Mouse (Mus musculus): ENCODE measurements around the gene Aco2. TPM values are rescaled to one million over a fixed set of nuclear protein-coding genes. Genes with fewer than 3 reads are reported as not detected.
A peak's percentile ranks its signal among the peaks of the same experiment; 100 is the strongest.

Gene Aco2
- total RNA-seq, 2 experiments from 2014 or later, result 47.0 to 82.3 TPM

GRCm38 (mm10) chr15:81845033-81845625, 27.0 kb upstream of the Aco2 start:
- ATAC-seq (ENCODE audit: poor library complexity, severe bottlenecking), result no peak

DNA sequence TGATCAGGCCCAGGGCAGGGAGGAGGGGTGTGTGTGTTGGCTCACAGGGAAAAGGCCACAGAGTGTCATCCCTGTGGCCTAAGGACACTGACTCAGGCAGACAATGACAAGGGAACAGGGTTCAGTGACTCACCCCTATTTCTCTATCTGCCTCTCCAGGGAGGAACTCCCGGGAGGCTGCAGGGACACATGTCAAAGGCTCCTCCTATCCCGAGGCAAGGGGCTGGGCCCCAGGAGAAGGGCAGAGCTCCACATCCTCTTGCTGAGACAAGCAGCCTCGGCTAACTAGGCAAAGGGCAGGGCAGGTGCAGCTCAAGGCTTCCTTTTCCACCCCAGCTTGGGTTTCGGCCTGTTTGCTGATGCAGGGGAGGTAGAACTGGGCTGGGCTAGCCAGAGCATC, 26.4 kb upstream of the Aco2 start:
- ATAC-seq (ENCODE audit: poor library complexity, severe bottlenecking), result peak; percentile 61

GRCm38 (mm10) chr15:81846755-81847154, 25.4 kb upstream of the Aco2 start:
- ATAC-seq (ENCODE audit: poor library complexity, severe bottlenecking), result no peak

- ATAC-seq (ENCODE audit: poor library complexity, severe bottlenecking), result no peak
Observed at GRCm38 (mm10) chr15:81847161-81847560, 24.9 kb upstream of the Aco2 start.

- no peak for ATAC-seq (ENCODE audit: poor library complexity, severe bottlenecking)
Observed at GRCm38 (mm10) chr15:81847861-81848260, 24.2 kb upstream of the Aco2 start.

DNA sequence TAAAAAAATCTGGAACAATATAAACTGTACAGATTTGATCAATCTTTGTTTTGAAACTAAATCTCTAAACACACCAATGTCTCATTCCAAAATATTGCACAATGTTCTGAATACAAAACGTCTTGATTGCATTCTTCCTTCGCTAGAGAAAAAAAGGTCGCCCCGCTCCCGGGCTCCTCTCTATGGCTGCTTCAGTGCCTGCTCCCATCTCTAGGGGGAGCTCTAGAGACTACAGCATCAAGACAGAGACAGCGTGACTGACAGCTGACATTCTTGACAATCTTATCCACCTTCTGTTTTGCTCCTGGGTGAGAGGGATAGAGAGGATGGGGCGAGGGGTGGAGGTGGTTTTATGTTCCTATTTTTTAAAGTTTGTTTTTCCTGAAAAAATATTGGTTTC, 23.8 kb upstream of the Aco2 start:
- peak; percentile 77 for ATAC-seq (ENCODE audit: poor library complexity, severe bottlenecking)

- ATAC-seq (ENCODE audit: poor library complexity, severe bottlenecking), result no peak
Observed at GRCm38 (mm10) chr15:81849104-81849503, 23.0 kb upstream of the Aco2 start.

GRCm38 (mm10) chr15:81850718-81851117, 21.4 kb upstream of the Aco2 start:
- no peak for ATAC-seq (ENCODE audit: poor library complexity, severe bottlenecking)

GRCm38 (mm10) chr15:81851375-81851774, 20.7 kb upstream of the Aco2 start:
- peak; percentile 70 for ATAC-seq (ENCODE audit: poor library complexity, severe bottlenecking)

DNA sequence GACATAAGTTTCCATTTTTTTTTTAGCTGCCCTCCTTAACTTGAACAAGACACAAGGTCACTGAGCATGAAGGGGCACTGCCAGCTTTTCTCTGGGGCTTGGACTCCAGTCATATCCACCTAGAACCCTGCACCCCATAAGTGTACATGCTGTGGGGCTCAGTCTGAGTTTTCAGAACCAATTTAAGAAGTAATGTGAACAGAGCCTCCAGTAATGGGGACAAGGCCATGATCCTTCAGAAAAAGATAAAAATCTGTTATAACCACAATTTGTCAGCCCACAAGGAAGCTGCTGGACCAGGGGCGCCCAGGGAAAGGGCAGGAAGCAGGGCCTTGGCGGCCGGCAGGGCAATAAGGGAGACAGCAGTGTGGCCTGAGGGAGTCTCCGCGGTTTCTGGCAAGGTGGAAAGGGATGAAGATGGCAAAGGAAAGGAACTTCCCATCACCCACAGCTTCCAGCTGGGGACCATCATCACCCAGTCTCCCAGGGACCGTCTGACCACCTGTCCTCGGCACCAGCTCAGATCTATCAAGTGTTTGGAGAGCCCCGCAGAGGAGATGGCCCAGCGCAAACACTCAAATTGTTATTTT, 19.6 kb upstream of the Aco2 start:
- ATAC-seq (ENCODE audit: poor library complexity, severe bottlenecking), result no peak

DNA sequence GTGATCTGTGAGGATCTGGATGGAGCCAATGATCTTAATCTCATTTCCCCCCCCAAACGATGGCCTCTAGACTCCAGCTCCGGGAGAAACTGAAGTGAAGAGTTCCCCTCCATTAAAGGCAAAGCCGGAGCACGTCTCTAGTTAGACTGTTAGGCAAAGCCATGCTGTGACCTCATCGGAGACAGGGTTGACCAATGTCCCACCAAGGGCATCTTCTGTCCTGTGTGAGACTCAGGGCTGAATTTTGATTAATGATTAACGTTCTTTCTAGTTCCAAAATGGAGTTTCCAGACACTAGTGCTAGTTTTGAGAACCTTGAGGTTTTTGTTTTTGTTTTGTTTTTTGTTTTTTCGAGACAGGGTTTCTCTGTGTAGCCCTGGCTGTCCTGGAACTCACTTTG, 19.0 kb upstream of the Aco2 start:
- ATAC-seq (ENCODE audit: poor library complexity, severe bottlenecking), result no peak

DNA sequence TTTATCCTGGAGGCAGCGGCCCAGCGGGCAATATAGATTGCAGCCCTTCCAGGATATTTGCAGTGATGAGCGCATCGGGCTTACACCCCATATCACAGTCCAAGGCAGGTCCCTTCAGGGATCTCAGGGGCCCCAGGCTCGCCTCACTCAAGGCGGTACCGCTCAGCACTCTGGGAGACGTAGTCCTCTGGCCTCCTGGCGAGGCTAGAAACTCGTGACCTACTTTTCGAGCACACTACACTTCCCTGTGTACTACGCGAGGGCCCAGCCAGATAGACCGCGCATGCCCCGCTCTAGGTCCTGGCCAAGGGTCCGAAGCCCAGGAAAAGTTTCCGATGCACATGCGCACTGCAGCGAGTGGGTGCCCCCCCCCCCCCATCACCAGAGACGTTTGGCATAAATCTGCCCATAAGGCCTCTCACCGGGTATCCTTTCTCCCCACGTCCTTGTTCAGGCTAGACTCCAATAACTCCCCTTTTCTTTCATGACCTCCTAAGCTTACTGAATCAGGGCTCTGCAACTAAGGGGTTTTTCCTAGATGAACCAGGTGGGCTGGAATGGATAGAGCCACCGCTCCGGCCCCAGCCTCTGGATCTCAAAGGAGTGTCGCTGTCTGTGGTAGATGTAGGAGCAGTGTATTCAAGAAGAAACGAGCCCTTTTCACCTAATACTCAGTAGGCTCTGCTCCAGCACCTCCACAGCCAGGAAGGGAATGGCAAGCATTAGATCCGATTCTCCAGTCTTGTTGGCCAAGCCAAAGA, 15.9 kb upstream of the Aco2 start:
- peak; percentile 59 for ATAC-seq (ENCODE audit: poor library complexity, severe bottlenecking)

DNA sequence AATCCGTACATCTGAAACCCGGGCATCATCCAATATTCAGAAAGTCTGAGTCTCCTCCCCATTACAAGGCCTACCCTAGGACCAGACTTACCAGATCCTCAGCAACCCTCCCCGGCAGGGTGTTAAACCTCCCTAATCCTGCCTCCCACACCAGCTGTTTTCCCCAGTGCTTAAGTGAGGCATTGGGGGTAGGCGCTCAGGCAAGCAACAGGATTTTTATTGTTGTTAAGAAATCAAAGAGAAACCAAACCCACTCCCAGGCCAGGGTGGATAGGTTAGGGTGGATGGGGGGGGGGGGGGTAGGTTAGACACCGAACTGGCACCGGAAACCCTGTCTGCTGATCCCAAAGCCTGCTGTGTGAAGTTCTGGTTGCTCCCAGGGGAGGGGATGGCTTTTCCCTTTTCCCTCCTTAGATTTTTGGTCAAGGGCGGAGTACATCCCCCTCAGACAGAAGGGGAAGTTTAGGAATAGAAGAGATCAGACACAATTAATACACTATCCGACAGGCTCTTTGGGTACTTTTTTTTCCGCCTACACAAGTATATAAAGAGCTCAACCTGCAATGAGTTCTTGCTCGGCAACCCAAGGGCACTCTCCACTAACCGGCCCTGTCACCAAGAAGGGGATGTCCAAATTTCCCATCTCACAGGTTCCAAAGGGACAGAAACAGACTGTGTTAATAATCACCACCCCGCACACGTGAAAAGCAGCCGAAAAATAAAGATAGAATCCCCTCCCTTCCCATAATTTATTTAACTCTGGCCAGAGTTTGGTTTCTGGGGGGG, 15.0 kb upstream of the Aco2 start:
- no peak for ATAC-seq (ENCODE audit: poor library complexity, severe bottlenecking)

DNA sequence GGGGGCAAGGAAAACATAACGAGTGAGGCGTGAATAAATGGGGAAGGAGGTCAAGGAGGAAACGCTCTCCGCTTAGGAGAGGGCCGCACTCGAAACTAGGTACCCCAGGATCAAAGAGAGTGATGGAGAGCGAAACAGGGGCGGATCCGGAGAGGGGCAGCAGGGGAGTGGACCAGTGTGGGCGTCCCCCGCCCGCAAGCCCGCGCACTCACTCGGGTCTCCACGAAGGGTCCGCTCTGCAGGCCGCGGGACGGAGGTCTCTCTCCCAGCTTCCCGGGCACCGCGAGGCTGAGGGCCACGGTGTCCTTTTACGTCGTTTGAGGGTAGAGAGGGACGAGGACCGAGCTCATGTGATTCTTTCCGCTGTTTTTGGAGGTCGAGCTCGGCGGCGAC, 14.4 kb upstream of the Aco2 start:
- peak; percentile 4 for ATAC-seq (ENCODE audit: poor library complexity, severe bottlenecking)

GRCm38 (mm10) chr15:81858138-81858516, 14.0 kb upstream of the Aco2 start:
- peak; percentile 65 for ATAC-seq (ENCODE audit: poor library complexity, severe bottlenecking)

- ATAC-seq (ENCODE audit: poor library complexity, severe bottlenecking), result peak; percentile 19
Observed at GRCm38 (mm10) chr15:81858517-81859329, 13.4 kb upstream of the Aco2 start, which contains the start of gene Tob2. Tob2 (minus strand) TSS chr15:81858796.

GRCm38 (mm10) chr15:81859330-81860255, 12.5 kb upstream of the Aco2 start:
- peak; percentile 55 for ATAC-seq (ENCODE audit: poor library complexity, severe bottlenecking)

DNA sequence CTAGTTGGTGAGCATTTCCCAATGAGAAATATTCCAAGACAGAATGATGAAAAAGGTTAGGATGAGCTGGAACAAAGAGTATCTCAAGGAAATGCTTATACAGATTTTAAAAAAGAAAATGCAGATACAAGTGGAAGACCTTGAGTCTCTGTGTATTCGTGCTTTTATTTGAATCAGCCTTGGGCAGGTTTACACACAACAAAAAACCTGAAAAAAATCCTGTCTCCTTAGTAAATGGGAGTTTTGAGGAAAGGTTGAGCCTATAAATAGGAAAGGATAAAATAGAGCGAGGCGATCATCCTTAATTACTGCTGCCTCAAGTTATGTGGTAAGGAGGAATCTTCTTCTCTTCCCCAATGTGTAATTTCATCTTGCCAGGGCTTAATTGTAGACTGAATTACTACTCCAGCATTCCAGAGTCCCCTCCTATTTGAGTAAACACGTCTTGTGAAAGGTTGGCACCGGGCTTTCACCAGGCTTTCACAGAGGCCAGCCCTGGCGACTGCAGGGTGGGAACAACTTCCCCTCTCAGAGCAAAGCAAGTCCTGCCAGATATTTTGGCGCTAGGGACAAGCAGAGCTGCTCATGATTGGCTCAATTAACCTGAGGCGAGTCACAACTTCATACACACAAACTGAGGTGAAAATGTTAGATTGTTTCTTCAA, 11.5 kb upstream of the Aco2 start:
- ATAC-seq (ENCODE audit: poor library complexity, severe bottlenecking), result no peak

- no peak for ATAC-seq (ENCODE audit: poor library complexity, severe bottlenecking)
Observed at GRCm38 (mm10) chr15:81864238-81864637, 7.9 kb upstream of the Aco2 start.

Data from megakaryocyte, adult 5-6 weeks (primary cell).